Mouse (Mus musculus) olfactory bulb, adult 2 months (tissue): ENCODE results near the gene E030018B13Rik.

ENCODE experiments used
- CTCF ChIP-seq: fragments of 200-500 bp; IDR thresholded peaks from 2 replicates; pipeline ENCODE4 v1.5.1; 2012; ENCODE audit warnings: low read depth, mild to moderate bottlenecking, low read length, moderate library complexity; ENCODE audit not compliant: insufficient read depth
- POLR2A ChIP-seq: fragments of 200-500 bp; IDR thresholded peaks from 2 replicates; pipeline ENCODE4 v1.6.1; 2012; ENCODE audit warnings: mild to moderate bottlenecking, low read depth, low read length, moderate library complexity; ENCODE audit not compliant: insufficient read depth

DNA sequence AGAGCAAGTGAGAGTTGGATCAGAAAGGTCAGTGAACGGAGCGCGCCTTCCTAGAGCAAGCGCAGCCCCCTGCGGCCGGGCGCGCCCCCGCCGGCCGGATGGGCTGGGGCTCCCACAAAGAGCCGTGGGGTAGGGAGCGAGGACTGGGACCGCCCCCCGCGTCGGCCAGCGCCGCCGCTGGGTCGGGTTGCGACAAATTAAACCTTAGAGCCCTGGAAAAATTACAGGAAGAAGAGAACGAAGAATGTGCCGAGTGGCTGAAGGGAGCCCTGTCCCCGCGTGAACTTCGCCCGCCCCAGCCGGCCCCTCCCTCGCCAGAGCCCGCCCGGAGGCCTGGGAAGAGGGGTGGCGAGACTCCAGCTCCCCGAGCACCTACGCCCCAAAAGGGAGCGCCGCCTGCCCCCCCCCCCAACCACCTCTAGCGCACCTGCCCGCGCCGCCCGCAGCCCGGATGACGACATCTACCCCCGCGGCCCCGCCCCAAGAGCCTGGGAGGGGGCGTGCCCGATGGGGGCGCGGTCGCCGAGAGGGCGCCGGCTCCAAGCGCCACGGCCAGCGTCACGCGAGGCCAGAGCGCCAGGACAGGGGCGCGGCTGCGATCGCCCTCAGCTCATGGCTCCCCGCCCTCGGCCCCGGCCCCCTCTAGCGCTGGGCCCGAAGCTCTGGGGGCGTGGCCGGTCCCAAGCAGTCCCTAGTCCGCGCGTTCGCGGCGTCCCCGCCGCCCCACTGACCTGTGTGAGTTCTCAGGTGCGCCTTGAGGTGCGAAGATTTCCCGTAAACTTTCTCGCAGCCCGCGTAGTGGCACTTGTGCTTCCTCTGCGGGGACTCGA lies 20.8 kb downstream of the E030018B13Rik start:
- TF ChIP-seq CTCF (no peak), POLR2A (peak; percentile 8; the same call in 1 of the 2 replicates)
